Comparison of ENCODE assay signal across 10 mouse cellular contexts in genomic region chr2:151603630-151604029, GRCm38 (mm10). TPM values are rescaled to one million over a fixed set of nuclear protein-coding genes. Genes with fewer than 3 reads are reported as not detected.
A peak's percentile ranks its signal among the peaks of the same experiment; 100 is the strongest.
DNase-seq lines count a peak whose midpoint lies in the region; ATAC-seq and TF ChIP-seq lines count a peak whose summit lies in the region.
"Had no signal": no experiment of that assay in that cellular context is flagged by ENCODE, and none has a peak within 500 bp of the region (broad histone marks: within the 10 kb centered on the region; RNA-seq: fewer than 3 reads in every experiment).

No protein-coding gene starts in this region.

- peaks cover 13% of the 10 kb centered on the region; the same call in 1 of the 2 replicates for H3K4me1 ChIP-seq in forebrain, postnatal 0 days (ENCODE audit: insufficient read depth)

- 0 out of 2 replicates have a peak overlapping the region, but pooled peaks have one; percentile 17 for H3K27ac ChIP-seq in forebrain, postnatal 0 days (ENCODE audit: low read depth, low read length)

- H3K4me2 ChIP-seq in forebrain, postnatal 0 days (ENCODE audit: low read depth) = no peak overlapping the region

- H3K9me3 ChIP-seq in forebrain, postnatal 0 days (ENCODE audit: low read length) = no peaks in the 10 kb centered on the region
- H3K9me3 ChIP-seq: megakaryocyte, embryonic 14.5 days had no signal

- H3K36me3 ChIP-seq in forebrain, postnatal 0 days (ENCODE audit: insufficient read depth) = peaks cover 16% of the 10 kb centered on the region

- no peak for TF ChIP-seq CTCF in forebrain, postnatal 0 days (IDR thresholded peaks at IDR 0.05; ENCODE audit: low read depth)

- no peak overlapping the region for H3K4me3 ChIP-seq in forebrain, postnatal 0 days (ENCODE audit: low read depth, low read length)
- H3K4me3 ChIP-seq: erythroblast, embryonic 14.5 days; megakaryocyte, embryonic 14.5 days had no signal

- H3K27me3 ChIP-seq in forebrain, postnatal 0 days (ENCODE audit: insufficient read depth, low read length) = no peaks in the 10 kb centered on the region

- no peak overlapping the region for H3K9ac ChIP-seq in forebrain, postnatal 0 days

- ATAC-seq in forebrain, postnatal 0 days = peak; percentile 74

- 3% methylated on average over 4 of the region's 4 CpGs for WGBS in forebrain, postnatal 0 days

- DNase-seq in MN1 (ENCODE audit: low spot score) (peak; percentile 37), adipocyte (ENCODE audit: low spot score) (peak; percentile 57)
- peak; percentile 55 for DNase-seq in forebrain, postnatal 0 days
- DNase-seq in mesoderm, embryonic 11.5 days (ENCODE audit: low read depth, low spot score) = peak; percentile 67
- no peak for DNase-seq in ovary, adult 18-20 months (ENCODE audit: low spot score)
- DNase-seq in heart, adult 8-10 months (ENCODE audit: low spot score) = no peak
- no peak for DNase-seq in heart, postnatal 4 days
- DNase-seq: kidney, postnatal 10 days had no signal

RNA-seq across cellular contexts. Expression of gene Snph, which starts 28.8 kb away (rescaled TPM):
- total RNA-seq in forebrain, postnatal 0 days (2014; rRNA removed) = 37.7 and 39.6 TPM in 2 replicates
- 12.8 and 18.3 TPM in 2 replicates for polyA plus RNA-seq in forebrain, postnatal 0 days (2015; fragmentation: Nextera tagmentation; extraction: Ambion mirVana)
- total RNA-seq in heart, adult 8-10 months (2022) = 1 to 10 TPM; 4.1 to 6.1 (median 4.5) TPM
- 1 to 10 TPM; 2.2 TPM for total RNA-seq in heart, postnatal 4 days (2021)
- polyA plus RNA-seq: erythroblast, embryonic 14.5 days had no signal

RNA-seq across cellular contexts. Expression of gene Sdcbp2, which starts 31.2 kb away (rescaled TPM):
- 0.90 and 1.1 TPM in 2 replicates for total RNA-seq in forebrain, postnatal 0 days (2014; rRNA removed)
- 1.5 and 1.6 TPM in 2 replicates for polyA plus RNA-seq in forebrain, postnatal 0 days (2015; fragmentation: Nextera tagmentation; extraction: Ambion mirVana)
- total RNA-seq in heart, adult 8-10 months (2022) = 1 to 10 TPM; 1.7 to 2.7 (median 2.5) TPM
- 1 to 10 TPM; 3.4 to 4.3 TPM for total RNA-seq in heart, postnatal 4 days (2021)
- polyA plus RNA-seq: erythroblast, embryonic 14.5 days had no signal

Comparison
In these comparisons a context has a peak if more than half of its experiments do, and no peak if none do; other contexts are left out.
1. DNase-seq: peak in MN1 (single experiment), adipocyte (single experiment), forebrain, postnatal 0 days (single experiment) and mesoderm, embryonic 11.5 days (single experiment); none in ovary, adult 18-20 months (single experiment), heart, adult 8-10 months (single experiment) and heart, postnatal 4 days (single experiment).